In the genomic region with DNA sequence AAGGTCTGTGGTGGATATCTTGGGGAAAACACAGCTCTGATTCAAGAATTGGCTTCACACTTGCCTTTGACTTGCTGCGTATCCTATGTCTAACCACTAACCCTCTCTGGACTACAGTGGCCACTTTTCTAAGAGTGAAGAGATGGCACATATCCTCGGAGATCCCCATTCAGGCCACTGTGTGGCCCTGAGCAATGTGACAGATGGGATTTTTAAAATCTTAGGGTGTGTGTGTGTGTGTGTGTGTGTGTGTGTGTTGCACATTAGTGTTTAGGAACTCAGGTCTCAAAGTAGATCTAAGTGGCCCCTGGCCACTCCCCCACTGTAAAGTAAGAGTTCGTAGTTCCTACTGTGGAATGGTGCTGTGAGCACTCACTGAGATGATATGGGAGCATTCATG, we compare ENCODE assay signal across 8 mouse cellular contexts. TPM values are rescaled to one million over a fixed set of nuclear protein-coding genes. Genes with fewer than 3 reads are reported as not detected.
DNase-seq lines count a peak whose midpoint lies in the region; ATAC-seq lines count a peak whose summit lies in the region.
"Had no signal": no experiment of that assay in that cellular context is flagged by ENCODE, and none has a peak within 500 bp of the region (broad histone marks: within the 10 kb centered on the region; RNA-seq: fewer than 3 reads in every experiment).

No protein-coding gene starts in this region.

- H3K9ac ChIP-seq in neural tube, embryonic 11.5 days (ENCODE audit: low read length): no peak overlapping the region; the same call in 1 of the 2 replicates
- H3K9ac ChIP-seq in midbrain, embryonic 12.5 days (replicated peaks): no peak overlapping the region
- H3K9ac ChIP-seq: liver, embryonic 14.5 days had no signal

- 0 out of 2 replicates have a peak overlapping the region, but pooled peaks have one; percentile 54 for H3K4me3 ChIP-seq in neural tube, embryonic 11.5 days (ENCODE audit: low read depth, low read length)
- H3K4me3 ChIP-seq in hindbrain, embryonic 10.5 days: peak overlapping the region; percentile 65
- H3K4me3 ChIP-seq in midbrain, embryonic 12.5 days: peak overlapping the region; percentile 65

- peaks cover 20% of the 10 kb centered on the region for H3K4me1 ChIP-seq in neural tube, embryonic 11.5 days (ENCODE audit: control insufficient read depth, insufficient read depth, low read length)
- peaks cover 61% of the 10 kb centered on the region for H3K4me1 ChIP-seq in hindbrain, embryonic 10.5 days (replicated peaks)
- peaks cover 43% of the 10 kb centered on the region for H3K4me1 ChIP-seq in midbrain, embryonic 12.5 days

- no peaks in the 10 kb centered on the region for H3K9me3 ChIP-seq in neural tube, embryonic 11.5 days (ENCODE audit: control insufficient read depth, low read length)
- H3K9me3 ChIP-seq in hindbrain, embryonic 10.5 days: no peaks in the 10 kb centered on the region
- H3K9me3 ChIP-seq in midbrain, embryonic 12.5 days: no peaks in the 10 kb centered on the region

- WGBS in neural tube, embryonic 11.5 days: 69% methylated on average over 3 of the region's 3 CpGs
- 83% methylated on average over 3 of the region's 3 CpGs for WGBS in hindbrain, embryonic 10.5 days
- 81% methylated on average over 3 of the region's 3 CpGs for WGBS in midbrain, embryonic 12.5 days

- peak overlapping the region; percentile 93 for H3K4me2 ChIP-seq in neural tube, embryonic 11.5 days (ENCODE audit: low read depth)
- H3K4me2 ChIP-seq in midbrain, embryonic 12.5 days (replicated peaks): peak overlapping the region; percentile 84

- ATAC-seq in neural tube, embryonic 11.5 days (ENCODE audit: insufficient read depth, low FRiP score, low TSS enrichment): no peak
- no peak for ATAC-seq in midbrain, embryonic 12.5 days (ENCODE audit: low FRiP score, low read depth)

- no peak overlapping the region for H3K27ac ChIP-seq in neural tube, embryonic 11.5 days (ENCODE audit: low read depth, low read length)
- peak overlapping the region; percentile 91 for H3K27ac ChIP-seq in hindbrain, embryonic 10.5 days
- peak overlapping the region; percentile 73 for H3K27ac ChIP-seq in midbrain, embryonic 12.5 days (replicated peaks)
- H3K27ac ChIP-seq: liver, embryonic 14.5 days had no signal

- H3K36me3 ChIP-seq in neural tube, embryonic 11.5 days (ENCODE audit: control insufficient read depth, insufficient read depth, low read length): no peaks in the 10 kb centered on the region
- no peaks in the 10 kb centered on the region for H3K36me3 ChIP-seq in hindbrain, embryonic 10.5 days
- no peaks in the 10 kb centered on the region for H3K36me3 ChIP-seq in midbrain, embryonic 12.5 days

- no peak for DNase-seq in neural tube, embryonic 11.5 days (ENCODE audit: low spot score)
- DNase-seq in neural tube, embryonic 10.5 days (ENCODE audit: extremely low spot score, low spot score): no peak
- DNase-seq in hindbrain, embryonic 10.5 days (ENCODE audit: low spot score): no peak
- DNase-seq in right cerebral cortex, adult 2 months (ENCODE audit: low spot score in 2 of 2): no peak
- DNase-seq in right cerebral cortex, postnatal 10 days (ENCODE audit: low spot score in 2 of 2): no peak
- DNase-seq in gastrocnemius, adult 8-10 months (ENCODE audit: low spot score in 2 of 2): no peak

- H3K27me3 ChIP-seq in neural tube, embryonic 11.5 days (ENCODE audit: control insufficient read depth, insufficient read depth, low read length): 0 out of 2 replicates have a peak, but pooled peaks cover 2% of the 10 kb centered on the region
- H3K27me3 ChIP-seq in hindbrain, embryonic 10.5 days (ENCODE audit: insufficient read depth, poor library complexity, severe bottlenecking): peaks cover 41% of the 10 kb centered on the region
- peaks cover 34% of the 10 kb centered on the region for H3K27me3 ChIP-seq in midbrain, embryonic 12.5 days

RNA-seq across cellular contexts. Expression of gene Wscd2, which starts 1.9 kb away (rescaled TPM):
- polyA plus RNA-seq in neural tube, embryonic 11.5 days (2014; fragmentation: Nextera tagmentation; extraction: Ambion mirVana): 10.2 and 11.3 TPM in 2 replicates
- polyA plus RNA-seq in hindbrain, embryonic 10.5 days (2016; fragmentation: Nextera tagmentation; extraction: Ambion mirVana): 13.1 and 14.5 TPM in 2 replicates
- 14.2 and 16.0 TPM in 2 replicates for polyA plus RNA-seq in midbrain, embryonic 12.5 days (2016; fragmentation: Nextera tagmentation; extraction: Ambion mirVana)
- under 1 TPM; 0.13 to 0.29 (median 0.15) TPM for total RNA-seq in gastrocnemius, adult 8-10 months (2022)
